16 mouse cellular contexts compared by ENCODE assay signal in genomic region chr6:120777533-120777932, GRCm38 (mm10). TPM values are rescaled to one million over a fixed set of nuclear protein-coding genes. Genes with fewer than 3 reads are reported as not detected.
"Had no signal": no experiment of that assay in that cellular context is flagged by ENCODE, and none has a peak within 500 bp of the region (broad histone marks: within the 10 kb centered on the region; RNA-seq: fewer than 3 reads in every experiment).

No protein-coding gene starts in this region.

- H3K9me3 ChIP-seq: lung, embryonic 15.5 days; megakaryocyte, embryonic 14.5 days; midbrain, embryonic 13.5 days; midbrain, embryonic 15.5 days; neural tube, embryonic 12.5 days; stomach, embryonic 15.5 days had no signal

- H3K4me1 ChIP-seq: lung, embryonic 15.5 days; stomach, embryonic 15.5 days had no signal

- H3K27me3 ChIP-seq: lung, embryonic 15.5 days; midbrain, embryonic 13.5 days; midbrain, embryonic 15.5 days; neural tube, embryonic 12.5 days; stomach, embryonic 15.5 days had no signal

- DNase-seq: lung, adult 2 months; lung, postnatal 10 days; right cerebral cortex, postnatal 14 days; thymus, adult 18-20 months; thymus, postnatal 14 days; thymus, postnatal 36 days had no signal

- H3K4me2 ChIP-seq: lung, embryonic 15.5 days; midbrain, embryonic 11.5 days; midbrain, embryonic 13.5 days; midbrain, embryonic 15.5 days; neural tube, embryonic 12.5 days; stomach, embryonic 15.5 days had no signal

- ATAC-seq: midbrain, embryonic 13.5 days; midbrain, embryonic 15.5 days had no signal

- H3K9ac ChIP-seq: liver, embryonic 14.5 days; lung, embryonic 15.5 days; midbrain, embryonic 13.5 days; midbrain, embryonic 15.5 days; neural tube, embryonic 12.5 days; stomach, embryonic 15.5 days had no signal

- H3K36me3 ChIP-seq: lung, embryonic 15.5 days; midbrain, embryonic 13.5 days; midbrain, embryonic 15.5 days; neural tube, embryonic 12.5 days; stomach, embryonic 15.5 days had no signal

- H3K27ac ChIP-seq: liver, embryonic 14.5 days; lung, embryonic 15.5 days; macrophage; midbrain, embryonic 13.5 days; midbrain, embryonic 15.5 days; neural tube, embryonic 12.5 days; stomach, embryonic 15.5 days had no signal

- H3K4me3 ChIP-seq: lung, embryonic 15.5 days; megakaryocyte, embryonic 14.5 days; midbrain, embryonic 13.5 days; midbrain, embryonic 15.5 days; neural tube, embryonic 12.5 days; stomach, embryonic 15.5 days had no signal

RNA-seq across cellular contexts. Expression of gene Slc25a18, which starts 4.2 kb away (rescaled TPM):
- polyA plus RNA-seq: lung, embryonic 15.5 days; thymus, postnatal 0 days had no signal
